Mouse (Mus musculus): ENCODE results near the gene Ythdf2. TPM values are rescaled to one million over a fixed set of nuclear protein-coding genes. Genes with fewer than 3 reads are reported as not detected.

Gene Ythdf2
- polyA plus RNA-seq, 1 experiment from 2014 or later = 127 TPM

- WGBS = 90% methylated on average over 4 of the region's 4 CpGs
- no peak for ATAC-seq (ENCODE audit: low FRiP score, low read depth)
- no peak overlapping the region for H3K27ac ChIP-seq
- H3K27me3 ChIP-seq = no peaks in the 10 kb centered on the region
- H3K4me3 ChIP-seq = no peak overlapping the region
- no peak overlapping the region for H3K9ac ChIP-seq
- H3K4me2 ChIP-seq (replicated peaks) = no peak overlapping the region
- peaks cover 70% of the 10 kb centered on the region for H3K36me3 ChIP-seq
- H3K4me1 ChIP-seq = peaks cover 26% of the 10 kb centered on the region
- H3K9me3 ChIP-seq = no peaks in the 10 kb centered on the region
These were observed 4.8 kb downstream of the Ythdf2 start for GRCm38 (mm10) chr4:132207280-132207679.

- H3K9ac ChIP-seq = no peak overlapping the region
- no peak overlapping the region for H3K27ac ChIP-seq
- H3K36me3 ChIP-seq = peaks cover 77% of the 10 kb centered on the region
- no peaks in the 10 kb centered on the region for H3K27me3 ChIP-seq
- H3K4me1 ChIP-seq = peaks cover 30% of the 10 kb centered on the region
- H3K9me3 ChIP-seq = no peaks in the 10 kb centered on the region
- no peak overlapping the region for H3K4me3 ChIP-seq
- no peak overlapping the region for H3K4me2 ChIP-seq (replicated peaks)
- no peak for ATAC-seq (ENCODE audit: low FRiP score, low read depth)
These were observed 13.3 kb downstream of the Ythdf2 start for GRCm38 (mm10) chr4:132198771-132199170.

- WGBS = 58% methylated on average over 4 of the region's 4 CpGs
- no peak overlapping the region for H3K27ac ChIP-seq
- no peak overlapping the region for H3K9ac ChIP-seq
- no peaks in the 10 kb centered on the region for H3K27me3 ChIP-seq
- no peak for ATAC-seq (ENCODE audit: low FRiP score, low read depth)
- peaks cover 31% of the 10 kb centered on the region for H3K4me1 ChIP-seq
- H3K9me3 ChIP-seq = no peaks in the 10 kb centered on the region
- H3K4me2 ChIP-seq (replicated peaks) = no peak overlapping the region
- no peak overlapping the region for H3K4me3 ChIP-seq
- H3K36me3 ChIP-seq = peaks cover 76% of the 10 kb centered on the region
These were observed 13.8 kb downstream of the Ythdf2 start for GRCm38 (mm10) chr4:132198285-132198712.

- Histone ChIP-seq H3K36me3 (peaks cover 61% of the 10 kb centered on the region), H3K27me3 (no peaks in the 10 kb centered on the region), H3K4me2 (replicated peaks) (no peak overlapping the region), H3K4me3 (no peak overlapping the region), H3K9me3 (no peaks in the 10 kb centered on the region), H3K4me1 (peaks cover 25% of the 10 kb centered on the region), H3K9ac (no peak overlapping the region), H3K27ac (no peak overlapping the region)
- ATAC-seq (ENCODE audit: low FRiP score, low read depth) = no peak
- whole genome bisulfite sequencing = 85% methylated on average over 3 of the region's 3 CpGs
These were observed 17.1 kb downstream of the Ythdf2 start for GRCm38 (mm10) chr4:132194975-132195374.

GRCm38 (mm10) chr4:132194373-132194772 lies 17.7 kb downstream of the Ythdf2 start:
- Histone ChIP-seq H3K4me2 (replicated peaks) (no peak overlapping the region), H3K9ac (no peak overlapping the region), H3K4me1 (peaks cover 20% of the 10 kb centered on the region), H3K36me3 (peaks cover 58% of the 10 kb centered on the region), H3K27me3 (no peaks in the 10 kb centered on the region), H3K4me3 (no peak overlapping the region), H3K9me3 (no peaks in the 10 kb centered on the region), H3K27ac (no peak overlapping the region)
- no peak for ATAC-seq (ENCODE audit: low FRiP score, low read depth)
- 88% methylated on average over 6 of the region's 6 CpGs for WGBS

GRCm38 (mm10) chr4:132187826-132188401 lies 24.2 kb downstream of the Ythdf2 start:
- Histone ChIP-seq H3K27ac (no peak overlapping the region), H3K36me3 (peaks cover 65% of the 10 kb centered on the region), H3K4me2 (replicated peaks) (no peak overlapping the region), H3K4me3 (no peak overlapping the region), H3K4me1 (no peaks in the 10 kb centered on the region), H3K9ac (no peak overlapping the region), H3K9me3 (no peaks in the 10 kb centered on the region), H3K27me3 (no peaks in the 10 kb centered on the region)
- 93% methylated on average over 2 of the region's 2 CpGs for WGBS
- ATAC-seq (ENCODE audit: low FRiP score, low read depth) = no peak

GRCm38 (mm10) chr4:132183162-132183561 lies 28.9 kb downstream of the Ythdf2 start:
- WGBS = 84% methylated on average over 3 of the region's 3 CpGs
- peaks cover 57% of the 10 kb centered on the region for H3K36me3 ChIP-seq
- ATAC-seq (ENCODE audit: low FRiP score, low read depth) = no peak

GRCm38 (mm10) chr4:132181721-132182658 lies 30.1 kb downstream of the Ythdf2 start:
- WGBS = 65% methylated on average over 22 of the region's 22 CpGs
- H3K27ac ChIP-seq = no peak overlapping the region
- no peaks in the 10 kb centered on the region for H3K9me3 ChIP-seq
- H3K36me3 ChIP-seq = peaks cover 48% of the 10 kb centered on the region
- H3K27me3 ChIP-seq = no peaks in the 10 kb centered on the region
- H3K9ac ChIP-seq = no peak overlapping the region
- H3K4me1 ChIP-seq = no peaks in the 10 kb centered on the region
- no peak overlapping the region for H3K4me2 ChIP-seq (replicated peaks)
- H3K4me3 ChIP-seq = no peak overlapping the region
- ATAC-seq (ENCODE audit: low FRiP score, low read depth) = no peak

More at GRCm38 (mm10) chr4:132183162-132183561, 28.9 kb downstream of the Ythdf2 start:
- no peaks in the 10 kb centered on the region for H3K4me1 ChIP-seq
- no peak overlapping the region for H3K9ac ChIP-seq
- no peak overlapping the region for H3K4me3 ChIP-seq
- no peaks in the 10 kb centered on the region for H3K9me3 ChIP-seq
- H3K27ac ChIP-seq = no peak overlapping the region
- H3K27me3 ChIP-seq = no peaks in the 10 kb centered on the region
- no peak overlapping the region for H3K4me2 ChIP-seq (replicated peaks)

- H3K9ac ChIP-seq = no peak overlapping the region
- H3K4me2 ChIP-seq (replicated peaks) = no peak overlapping the region
- H3K36me3 ChIP-seq = peaks cover 42% of the 10 kb centered on the region
- no peak for ATAC-seq (ENCODE audit: low FRiP score, low read depth)
- H3K27ac ChIP-seq = no peak overlapping the region
- 72% methylated on average over 9 of the region's 9 CpGs for WGBS
- H3K4me1 ChIP-seq = no peaks in the 10 kb centered on the region
- H3K4me3 ChIP-seq = no peak overlapping the region
- no peaks in the 10 kb centered on the region for H3K27me3 ChIP-seq
- no peaks in the 10 kb centered on the region for H3K9me3 ChIP-seq
These were observed 31.4 kb downstream of the Ythdf2 start for GRCm38 (mm10) chr4:132180710-132181109.

- no peaks in the 10 kb centered on the region for H3K9me3 ChIP-seq
- no peak overlapping the region; the same call in 1 of the 2 replicates for H3K4me2 ChIP-seq (replicated peaks)
- H3K36me3 ChIP-seq = peaks cover 24% of the 10 kb centered on the region
- H3K27ac ChIP-seq = no peak overlapping the region
- no peaks in the 10 kb centered on the region for H3K27me3 ChIP-seq
- no peak overlapping the region for H3K9ac ChIP-seq
- 11% methylated on average over 10 of the region's 10 CpGs for WGBS
- peak; percentile 76 for ATAC-seq (ENCODE audit: low FRiP score, low read depth)
- H3K4me3 ChIP-seq = no peak overlapping the region
- no peaks in the 10 kb centered on the region for H3K4me1 ChIP-seq
These were observed 33.5 kb downstream of the Ythdf2 start for GRCm38 (mm10) chr4:132178630-132179059.

- Histone ChIP-seq H3K27ac (no peak overlapping the region), H3K4me1 (no peaks in the 10 kb centered on the region), H3K9ac (no peak overlapping the region), H3K27me3 (no peaks in the 10 kb centered on the region), H3K4me2 (replicated peaks) (no peak overlapping the region), H3K4me3 (no peak overlapping the region), H3K36me3 (peaks cover 5% of the 10 kb centered on the region), H3K9me3 (no peaks in the 10 kb centered on the region)
- no peak for ATAC-seq (ENCODE audit: low FRiP score, low read depth)
- WGBS = 67% methylated on average over 10 of the region's 10 CpGs
These were observed 35.6 kb downstream of the Ythdf2 start for GRCm38 (mm10) chr4:132176474-132176873.

GRCm38 (mm10) chr4:132170891-132171290 lies 41.2 kb downstream of the Ythdf2 start:
- no peak overlapping the region for H3K4me2 ChIP-seq (replicated peaks)
- ATAC-seq (ENCODE audit: low FRiP score, low read depth) = no peak
- no peak overlapping the region for H3K4me3 ChIP-seq
- H3K4me1 ChIP-seq = peaks cover 10% of the 10 kb centered on the region
- peak overlapping the region; percentile 31; the same call in 1 of the 2 replicates for H3K9ac ChIP-seq
- H3K27ac ChIP-seq = no peak overlapping the region
- no peaks in the 10 kb centered on the region for H3K27me3 ChIP-seq
- H3K36me3 ChIP-seq = no peaks in the 10 kb centered on the region
- WGBS = 34% methylated on average over 7 of the region's 7 CpGs
- 0 out of 2 replicates have a peak, but pooled peaks cover 6% of the 10 kb centered on the region for H3K9me3 ChIP-seq

Data from limb, embryonic 13.5 days (tissue).